Mouse (Mus musculus) intestine, embryonic 14.5 days (tissue): Measurements from ENCODE around the gene Wipf2. TPM values are rescaled to one million over a fixed set of nuclear protein-coding genes. Genes with fewer than 3 reads are reported as not detected.
A peak's percentile ranks its signal among the peaks of the same experiment; 100 is the strongest.
"Not testable (repeated sequence)": the region's sequence is repeated elsewhere in the genome, so short reads cannot be mapped to it uniquely, and the experiment has no call there.

ENCODE experiments used
- ATAC-seq: fragments of 200-750 bp; cut with Nextera tagmentation; replicated peaks from 2 replicates; pipeline ENCODE4 v1.8.0; 2017; ENCODE audit warnings: low read depth, moderate number of reproducible peaks, moderate TSS enrichment, moderate library complexity; ENCODE audit not compliant: low FRiP score, low TSS enrichment
- DNase-seq: peaks from one replicate; pipeline ENCODE4 v3.0.0-alpha.2; 2018; ENCODE audit warnings: low spot score
- H3K27ac ChIP-seq: fragments of 300-500 bp; sonication (generic); 2 replicates; pipeline ENCODE4 v1.5.1; 2014; ENCODE audit warnings: low read depth, mild to moderate bottlenecking, control low read depth
- H3K27me3 ChIP-seq: fragments of 300-500 bp; sonication (generic); replicated peaks from 2 replicates; pipeline ENCODE4 v1.6.1; 2014; ENCODE audit warnings: low read length, control low read depth; ENCODE audit not compliant: control insufficient read depth, insufficient read depth
- H3K36me3 ChIP-seq: fragments of 300-500 bp; sonication (generic); 2 replicates; pipeline ENCODE4 v1.6.1; 2014; ENCODE audit warnings: low read length, control low read depth; ENCODE audit not compliant: control insufficient read depth, insufficient read depth
- H3K4me1 ChIP-seq: fragments of 300-500 bp; sonication (generic); replicated peaks from 2 replicates; pipeline ENCODE4 v1.6.1; 2014; ENCODE audit warnings: low read length, control low read depth, mixed read lengths; ENCODE audit not compliant: control insufficient read depth, insufficient read depth
- H3K4me2 ChIP-seq: fragments of 300-500 bp; sonication (generic); 2 replicates; pipeline ENCODE4 v1.6.1; 2014; ENCODE audit warnings: low read length
- H3K4me3 ChIP-seq: fragments of 300-500 bp; sonication (generic); 2 replicates; pipeline ENCODE4 v1.5.1; 2014; ENCODE audit warnings: low read depth, low read length, control low read depth, mixed read lengths
- H3K9ac ChIP-seq: fragments of 300-500 bp; sonication (generic); 2 replicates; pipeline ENCODE4 v1.6.1; 2014; ENCODE audit warnings: mild to moderate bottlenecking, low read length
- H3K9me3 ChIP-seq: fragments of 300-500 bp; sonication (generic); 2 replicates; pipeline ENCODE4 v1.6.1; 2016; ENCODE audit warnings: low read length, control low read depth; ENCODE audit not compliant: control insufficient read depth
- WGBS: fragments of 180-500 bp; shearing (Covaris S2); extraction: QIAGEN DNeasy Blood & Tissue Kit; methylation state at CpG from one replicate; pipeline ENCODE4 v1.1.7; 2014; 5-methylcytosine and 5-hydroxymethylcytosine counted together
- polyA plus RNA-seq: library from polyadenylated mRNA; unstranded; fragments of >200 nt; fragmentation: Nextera tagmentation; extraction: Ambion mirVana; gene quantifications from 2 replicates; pipeline ENCODE4 v1.2.1, GENCODE M21; 2014

Gene Wipf2
- polyA plus RNA-seq, 1 experiment from 2014 or later: 5.1 TPM

DNA sequence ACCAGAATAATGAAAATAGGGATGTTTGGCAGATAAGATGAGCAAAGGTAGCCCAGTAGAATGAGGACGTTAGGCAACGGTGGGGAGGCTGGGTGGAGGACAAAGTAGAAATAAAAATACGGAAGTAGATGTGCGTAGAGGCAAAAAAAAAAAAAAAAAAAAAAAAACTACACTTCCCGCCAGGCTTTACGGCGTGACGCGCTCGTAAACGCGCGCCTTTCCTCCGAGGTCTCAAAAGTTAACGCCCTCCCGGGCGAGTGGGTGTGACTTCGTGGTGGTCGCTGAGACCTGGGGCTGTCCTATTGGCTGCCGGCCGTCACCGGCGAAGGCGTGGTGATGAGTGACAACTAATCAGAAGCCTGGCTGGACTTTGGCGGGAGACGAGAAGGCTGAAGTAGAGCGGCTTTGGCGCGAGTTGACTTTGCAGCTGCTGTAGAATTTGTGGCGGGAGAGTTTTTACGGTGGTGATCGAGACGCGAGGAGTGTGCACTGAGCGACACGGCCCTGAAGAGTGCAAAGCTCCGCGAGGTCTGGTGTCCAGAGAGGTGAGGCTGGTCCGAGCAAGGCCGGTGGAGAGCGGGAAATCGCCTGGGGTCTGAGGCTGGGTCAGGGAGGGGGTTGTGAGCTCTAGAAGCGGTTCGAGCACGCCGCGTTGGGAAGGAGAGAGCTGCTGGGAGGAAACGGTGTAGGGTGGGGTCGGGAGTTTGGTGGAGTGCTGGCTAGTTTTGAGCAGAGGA lies 44.2 kb downstream of the Wipf2 start, which contains the start of gene Cdc6:
TSS of gene Cdc6 (plus strand) at position 365 of the 737 bp plus-strand sequence.
- under 1% methylated on average over 49 of the region's 49 CpGs for WGBS
- H3K4me2 ChIP-seq: peak within 1 kb of the TSS; percentile 93
- peak; percentile 94 for DNase-seq
- peaks cover 32% of the 10 kb centered on the region; the same call in 1 of the 2 replicates for H3K36me3 ChIP-seq
- H3K27ac ChIP-seq: peak within 1 kb of the TSS; percentile 73
- peak; percentile 95 for ATAC-seq
- H3K9me3 ChIP-seq: no peaks in the 10 kb centered on the region
- H3K4me1 ChIP-seq: peaks cover 30% of the 10 kb centered on the region
- no peaks in the 10 kb centered on the region for H3K27me3 ChIP-seq
- peak within 1 kb of the TSS; percentile 67 for H3K9ac ChIP-seq
- peak within 1 kb of the TSS; percentile 63 for H3K4me3 ChIP-seq

DNA sequence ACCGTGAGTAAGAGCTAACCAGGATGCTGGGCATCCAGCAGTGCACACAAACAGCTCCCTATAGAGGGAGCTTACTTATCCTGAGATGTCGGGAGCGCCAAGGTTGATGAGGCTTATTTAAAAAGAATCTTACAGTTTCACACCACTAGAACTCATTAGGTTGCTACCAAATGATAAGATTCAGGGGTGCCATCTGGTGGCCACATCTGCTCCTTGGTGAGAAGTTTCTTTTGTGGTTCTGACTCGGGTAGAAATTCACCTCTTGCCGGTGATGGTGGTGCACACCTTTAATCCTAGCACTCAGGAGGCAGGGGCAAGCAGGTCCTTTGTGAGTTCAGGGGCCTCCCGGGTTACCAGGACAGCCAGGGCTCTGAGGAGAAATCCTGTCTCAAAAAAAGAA lies 46.2 kb downstream of the Wipf2 start:
- Histone ChIP-seq H3K27me3 (no peaks in the 10 kb centered on the region), H3K27ac (no peak overlapping the region), H3K9me3 (no peaks in the 10 kb centered on the region), H3K36me3 (peaks cover 41% of the 10 kb centered on the region), H3K4me3 (no peak overlapping the region), H3K4me1 (peaks cover 20% of the 10 kb centered on the region), H3K9ac (peak overlapping the region; percentile 25; the same call in 1 of the 2 replicates), H3K4me2 (peak overlapping the region; percentile 93)
- WGBS: 42% methylated on average over 6 of the region's 6 CpGs
- ATAC-seq (no peak), DNase-seq (peak; percentile 76)

DNA sequence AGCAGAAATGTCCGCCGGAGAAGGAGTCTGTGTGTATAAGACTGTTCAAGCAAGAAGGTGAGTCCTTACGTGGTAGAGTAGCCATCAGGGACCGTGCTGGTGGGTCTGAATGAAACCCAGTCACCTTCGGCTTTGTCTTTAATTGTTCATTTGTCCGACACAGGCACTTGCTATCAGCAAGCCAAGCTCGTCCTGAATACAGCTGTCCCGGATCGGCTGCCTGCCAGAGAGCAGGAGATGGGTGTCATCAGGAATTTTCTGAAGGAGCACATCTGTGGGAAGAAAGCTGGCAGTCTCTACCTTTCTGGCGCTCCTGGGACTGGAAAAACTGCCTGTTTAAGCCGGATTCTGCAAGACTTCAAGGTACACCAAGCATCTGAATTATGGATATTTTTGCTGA lies 47.0 kb downstream of the Wipf2 start:
- Histone ChIP-seq H3K27ac (no peak overlapping the region), H3K4me1 (peaks cover 20% of the 10 kb centered on the region), H3K9ac (no peak overlapping the region), H3K27me3 (no peaks in the 10 kb centered on the region), H3K4me3 (no peak overlapping the region), H3K36me3 (peaks cover 41% of the 10 kb centered on the region), H3K4me2 (no peak overlapping the region), H3K9me3 (no peaks in the 10 kb centered on the region)
- 93% methylated on average over 11 of the region's 11 CpGs for WGBS
- ATAC-seq (no peak), DNase-seq (no peak)

DNA sequence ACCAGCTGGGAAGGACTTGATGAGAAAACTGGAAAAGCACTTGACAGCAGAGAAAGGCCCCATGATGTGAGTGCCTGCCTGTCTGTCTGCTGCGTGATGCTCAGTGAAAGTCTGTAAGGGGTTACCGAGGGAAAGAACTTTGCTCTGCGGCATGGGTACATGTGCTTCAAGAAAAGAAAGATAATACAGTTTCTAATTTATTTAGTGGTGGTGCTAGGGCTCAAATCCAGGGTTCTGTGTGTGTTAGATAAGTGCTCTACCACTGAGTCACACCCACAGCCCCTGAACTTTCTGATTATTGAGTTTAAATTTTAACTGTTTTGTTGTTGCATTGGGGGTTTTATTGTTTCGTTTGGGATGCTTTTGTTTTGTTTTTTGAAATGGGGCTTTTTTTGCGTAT lies 48.1 kb downstream of the Wipf2 start:
- Histone ChIP-seq H3K36me3 (peaks cover 46% of the 10 kb centered on the region), H3K4me1 (peaks cover 20% of the 10 kb centered on the region), H3K4me2 (no peak overlapping the region), H3K4me3 (no peak overlapping the region), H3K27ac (no peak overlapping the region), H3K9ac (no peak overlapping the region), H3K9me3 (no peaks in the 10 kb centered on the region), H3K27me3 (no peaks in the 10 kb centered on the region)
- no peak for ATAC-seq
- 86% methylated on average over 5 of the region's 5 CpGs for WGBS
- no peak for DNase-seq

DNA sequence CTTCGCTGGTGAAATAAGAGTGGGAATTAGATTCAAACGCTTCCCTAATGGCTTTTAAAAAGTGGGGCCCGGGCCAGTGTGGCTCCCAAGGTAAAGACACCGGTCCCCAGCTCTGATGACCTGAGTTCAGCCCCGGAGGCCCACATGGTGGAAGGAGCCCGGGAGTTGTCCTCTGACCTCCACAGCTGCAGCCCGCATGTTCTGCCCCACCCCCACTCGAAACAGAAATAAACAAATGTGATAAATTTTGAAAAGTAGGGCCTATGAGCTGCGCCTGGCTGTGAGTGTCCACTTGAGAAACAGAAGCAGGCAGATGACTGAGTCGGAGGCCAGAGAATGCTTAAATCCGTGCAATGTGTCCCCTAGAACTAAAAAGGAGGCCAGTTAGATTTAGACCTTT lies 50.8 kb downstream of the Wipf2 start:
- DNase-seq: no peak
- peaks cover 4% of the 10 kb centered on the region for H3K4me1 ChIP-seq
- H3K36me3 ChIP-seq: peaks cover 62% of the 10 kb centered on the region
- no peaks in the 10 kb centered on the region for H3K9me3 ChIP-seq
- H3K4me2 ChIP-seq: no peak overlapping the region
- WGBS: 46% methylated on average over 11 of the region's 11 CpGs
- no peak overlapping the region for H3K9ac ChIP-seq
- H3K27me3 ChIP-seq: no peaks in the 10 kb centered on the region
- H3K4me3 ChIP-seq: no peak overlapping the region
- no peak for ATAC-seq
- H3K27ac ChIP-seq: peak overlapping the region; percentile 14; the same call in 1 of the 2 replicates

DNA sequence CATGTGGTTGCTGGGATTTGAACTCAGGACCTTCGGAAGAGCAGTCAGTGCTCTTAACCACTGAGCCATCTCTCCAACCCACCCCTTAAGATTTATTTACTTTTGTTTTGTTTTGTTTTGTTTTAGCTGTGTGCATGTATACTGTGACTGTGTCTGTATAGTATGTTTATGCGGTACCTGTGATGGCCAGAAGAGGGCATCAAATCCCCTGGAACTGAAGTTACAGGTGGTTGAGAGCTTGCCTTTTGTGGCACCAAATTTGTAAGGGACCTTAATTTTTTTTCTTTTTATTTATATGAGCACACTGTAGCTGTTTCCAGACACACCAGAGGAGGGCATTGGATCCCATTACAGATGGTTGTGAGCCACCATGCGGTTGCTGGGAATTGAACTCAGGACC lies 52.9 kb downstream of the Wipf2 start:
- not testable (repeated sequence) for DNase-seq, H3K27ac ChIP-seq, H3K9me3 ChIP-seq, H3K9ac ChIP-seq, H3K27me3 ChIP-seq, ATAC-seq, H3K4me2 ChIP-seq, H3K4me3 ChIP-seq, H3K4me1 ChIP-seq
- H3K36me3 ChIP-seq: peaks cover 69% of the 10 kb centered on the region
- 90% methylated on average over 3 of the region's 3 CpGs for WGBS

DNA sequence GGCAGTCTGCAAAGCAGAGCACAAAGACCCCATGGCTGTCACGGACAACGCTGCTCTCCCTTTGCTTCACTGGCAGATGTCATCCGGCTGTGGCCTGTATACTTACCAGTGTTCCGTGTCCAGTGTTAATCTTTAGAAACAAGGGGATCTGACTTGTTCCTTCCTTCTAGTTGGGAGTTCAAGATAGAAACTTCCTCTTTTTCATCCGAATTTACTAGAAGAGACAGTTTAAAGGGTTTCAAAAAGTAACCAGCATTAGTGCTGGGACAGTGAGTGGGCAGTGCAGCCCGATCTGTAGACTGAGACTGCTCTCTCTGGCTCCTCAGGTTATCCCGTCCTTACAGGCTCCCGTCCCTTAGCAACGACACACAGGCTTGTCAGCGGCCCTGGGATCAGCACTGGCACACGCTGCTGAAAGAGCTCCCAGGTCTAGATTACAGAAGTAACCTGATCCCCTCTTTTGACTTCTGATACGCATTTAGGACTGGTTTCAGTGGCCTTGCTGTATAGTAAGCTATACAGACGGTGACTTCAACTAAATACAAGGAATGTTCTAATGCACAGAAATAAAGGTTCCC lies 54.1 kb downstream of the Wipf2 start:
- Histone ChIP-seq H3K4me1 (peaks cover 6% of the 10 kb centered on the region), H3K9me3 (no peaks in the 10 kb centered on the region), H3K27me3 (no peaks in the 10 kb centered on the region), H3K36me3 (peaks cover 60% of the 10 kb centered on the region), H3K27ac (no peak overlapping the region; the same call in 1 of the 2 replicates), H3K9ac (no peak overlapping the region), H3K4me2 (no peak overlapping the region), H3K4me3 (no peak overlapping the region)
- 69% methylated on average over 13 of the region's 13 CpGs for WGBS
- ATAC-seq: no peak
- DNase-seq: no peak

DNA sequence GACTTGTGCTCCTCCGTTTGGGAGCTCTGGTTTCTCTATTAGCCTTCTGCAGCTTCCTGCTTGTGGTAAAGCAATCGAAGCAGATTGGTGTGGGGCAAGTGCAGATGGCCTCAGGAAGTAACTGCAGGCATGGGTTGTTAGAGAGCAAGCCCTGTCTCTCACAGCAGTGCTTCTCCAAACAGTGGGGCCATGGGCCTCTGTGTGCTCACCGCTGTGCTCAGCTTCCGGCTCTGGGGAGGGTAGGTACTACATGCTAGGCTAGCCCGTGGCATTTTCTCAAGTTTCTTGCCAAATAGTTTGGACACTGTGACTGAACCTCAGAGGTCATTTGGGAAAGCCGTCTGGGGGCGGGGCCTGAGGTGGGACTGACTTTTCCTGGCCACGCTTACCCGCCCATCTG lies 54.8 kb downstream of the Wipf2 start:
- H3K4me2 ChIP-seq: no peak overlapping the region
- no peak overlapping the region for H3K9ac ChIP-seq
- WGBS: 65% methylated on average over 9 of the region's 9 CpGs
- H3K36me3 ChIP-seq: peaks cover 54% of the 10 kb centered on the region
- no peaks in the 10 kb centered on the region for H3K9me3 ChIP-seq
- no peak overlapping the region for H3K27ac ChIP-seq
- H3K4me1 ChIP-seq: peaks cover 8% of the 10 kb centered on the region
- DNase-seq (no peak), ATAC-seq (no peak)
- no peaks in the 10 kb centered on the region for H3K27me3 ChIP-seq
- H3K4me3 ChIP-seq: no peak overlapping the region

DNA sequence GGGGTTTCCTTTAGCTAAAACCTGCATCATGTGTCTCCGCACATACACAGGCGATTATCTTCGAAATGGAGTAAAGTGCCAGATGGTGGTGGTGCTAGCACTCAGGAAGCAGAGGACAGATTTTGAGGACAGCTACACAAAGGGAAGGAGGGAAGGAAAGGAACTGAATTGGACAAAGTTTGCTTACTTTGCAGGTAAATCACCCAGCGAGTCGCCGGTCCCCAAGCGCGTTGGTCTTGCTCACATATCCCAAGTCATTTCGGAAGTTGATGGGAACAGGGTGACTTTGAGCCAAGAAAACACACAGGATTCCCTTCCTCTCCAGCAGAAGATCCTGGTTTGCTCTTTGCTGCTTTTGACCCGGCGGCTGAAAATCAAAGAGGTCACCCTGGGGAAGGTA lies 55.6 kb downstream of the Wipf2 start:
- DNase-seq: no peak
- H3K27ac ChIP-seq: no peak overlapping the region
- H3K9ac ChIP-seq: no peak overlapping the region
- H3K27me3 ChIP-seq: no peaks in the 10 kb centered on the region
- WGBS: 92% methylated on average over 11 of the region's 11 CpGs
- H3K4me2 ChIP-seq: no peak overlapping the region
- peaks cover 15% of the 10 kb centered on the region for H3K4me1 ChIP-seq
- H3K4me3 ChIP-seq: no peak overlapping the region
- no peak for ATAC-seq
- peaks cover 46% of the 10 kb centered on the region for H3K36me3 ChIP-seq
- H3K9me3 ChIP-seq: no peaks in the 10 kb centered on the region
